Mouse (Mus musculus) frontal cortex, postnatal 25 days (tissue): ENCODE results near the gene Olfr228.
A peak's percentile ranks its signal among the peaks of the same experiment; 100 is the strongest.
"Not testable (repeated sequence)": the region's sequence is repeated elsewhere in the genome, so short reads cannot be mapped to it uniquely, and the experiment has no call there.

Experiments
- DNase-seq, 2 experiments: peaks; one replicate each; pipeline ENCODE4 v3.0.0; 2022; ENCODE audit warnings: low spot score in 2 of 2

Gene Olfr228

GRCm38 (mm10) chr2:86487286-86487685, at the start of gene Olfr228:
TSS of gene Olfr228 (minus strand) at chr2:86487386.
- no peak for DNase-seq

GRCm38 (mm10) chr2:86530991-86531390, 43.8 kb upstream of the Olfr228 start:
- DNase-seq: no peak

GRCm38 (mm10) chr2:86508161-86508560, 21.0 kb upstream of the Olfr228 start, which contains the start of gene Olfr1076:
TSS of gene Olfr1076 (plus strand) at chr2:86508461.
- no peak for DNase-seq

- peak; percentile 36 to 50 for DNase-seq
These were observed 22.6 kb downstream of the Olfr228 start for GRCm38 (mm10) chr2:86464442-86465109.

- no peak for DNase-seq
These were observed 26.8 kb downstream of the Olfr228 start for GRCm38 (mm10) chr2:86460434-86460833.

GRCm38 (mm10) chr2:86456169-86456568, 31.0 kb downstream of the Olfr228 start, which contains the start of gene Olfr1066:
TSS of gene Olfr1066 (minus strand) at chr2:86456269.
- no peak for DNase-seq

- not testable (repeated sequence) for DNase-seq
These were observed 36.7 kb downstream of the Olfr228 start, which contains the start of gene Olfr1065 for GRCm38 (mm10) chr2:86450491-86450890. TSS of gene Olfr1065 (minus strand) at chr2:86450591.

GRCm38 (mm10) chr2:86442101-86442500, 45.1 kb downstream of the Olfr228 start:
- DNase-seq: not testable (repeated sequence)
